Mouse (Mus musculus): ENCODE measurements around the gene Tmem220. TPM values are rescaled to one million over a fixed set of nuclear protein-coding genes. Genes with fewer than 3 reads are reported as not detected.

Tmem220 gene
- polyA plus RNA-seq, 1 experiment from 2014 or later: 0.43 TPM

GRCm38 (mm10) chr11:67077435-67077834 lies 52.5 kb downstream of the Tmem220 start:
- no peak overlapping the region for H3K27ac ChIP-seq
- no peaks in the 10 kb centered on the region for H3K9me3 ChIP-seq (replicated peaks)
- no peaks in the 10 kb centered on the region for H3K36me3 ChIP-seq
- ATAC-seq (ENCODE audit: low FRiP score): no peak
- WGBS: 51% methylated on average over 3 of the region's 3 CpGs
- H3K9ac ChIP-seq: no peak overlapping the region
- no peak overlapping the region for H3K4me3 ChIP-seq
- H3K4me2 ChIP-seq (replicated peaks): no peak overlapping the region
- H3K27me3 ChIP-seq: 0 out of 2 replicates have a peak, but pooled peaks cover 10% of the 10 kb centered on the region
- peaks cover 28% of the 10 kb centered on the region for H3K4me1 ChIP-seq

DNA sequence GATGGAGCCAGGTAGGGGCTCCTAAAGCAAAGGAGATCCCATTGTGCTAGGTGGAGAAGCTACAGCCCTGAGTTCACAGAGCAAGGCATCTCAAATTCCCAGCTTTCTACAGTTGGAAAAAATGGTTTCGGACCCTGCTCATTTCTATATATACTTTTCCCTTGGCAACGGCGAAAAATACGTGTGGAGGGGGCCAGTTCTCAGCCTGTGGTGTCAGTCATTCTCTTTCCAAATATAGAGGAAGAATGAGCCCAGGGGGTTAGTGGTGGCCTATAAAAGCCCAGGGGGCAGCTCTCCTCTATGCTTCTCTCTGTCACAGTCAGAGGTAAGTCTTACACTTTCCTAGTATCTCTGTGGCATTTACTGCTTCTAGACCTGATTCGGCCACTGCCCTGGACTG lies 53.0 kb downstream of the Tmem220 start, which contains the start of gene Myh3:
TSS of gene Myh3 (plus strand) at position 301 of the 400 bp plus-strand sequence.
- Histone ChIP-seq H3K9ac (no peak within 1 kb of the TSS), H3K4me1 (peaks cover 28% of the 10 kb centered on the region), H3K4me3 (no peak within 1 kb of the TSS), H3K9me3 (replicated peaks) (no peaks in the 10 kb centered on the region), H3K4me2 (replicated peaks) (no peak within 1 kb of the TSS), H3K27ac (no peak within 1 kb of the TSS), H3K27me3 (0 out of 2 replicates have a peak, but pooled peaks cover 11% of the 10 kb centered on the region), H3K36me3 (no peaks in the 10 kb centered on the region)
- no peak for ATAC-seq (ENCODE audit: low FRiP score)
- 89% methylated on average over 5 of the region's 5 CpGs for WGBS

DNA sequence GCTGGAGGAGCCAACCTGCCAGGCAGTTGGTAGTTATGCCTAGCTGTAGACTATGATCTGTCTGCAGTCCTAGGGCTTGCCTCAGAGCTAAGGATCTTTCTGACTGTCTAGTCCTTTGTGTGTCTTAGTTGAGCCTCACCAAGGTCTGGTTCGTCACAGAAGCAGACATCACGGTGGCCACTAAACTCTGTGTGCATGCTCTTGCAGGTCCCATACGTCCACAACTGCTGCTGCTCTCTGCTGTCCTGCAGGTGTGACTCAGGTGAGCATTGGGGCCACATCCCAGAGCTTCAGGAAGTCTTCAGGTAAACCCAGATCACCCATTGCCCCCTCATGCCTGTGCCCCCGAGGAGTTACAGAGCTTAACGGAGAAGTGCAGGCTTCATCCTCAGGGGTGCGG lies 53.9 kb downstream of the Tmem220 start:
- no peak for ATAC-seq (ENCODE audit: low FRiP score)
- WGBS: 88% methylated on average over 6 of the region's 6 CpGs

GRCm38 (mm10) chr11:67079740-67080139 lies 54.8 kb downstream of the Tmem220 start:
- Histone ChIP-seq H3K36me3 (no peaks in the 10 kb centered on the region), H3K27me3 (peaks cover 24% of the 10 kb centered on the region), H3K4me1 (peaks cover 28% of the 10 kb centered on the region), H3K9me3 (replicated peaks) (no peaks in the 10 kb centered on the region), H3K4me3 (no peak overlapping the region), H3K27ac (peak overlapping the region; percentile 66), H3K9ac (no peak overlapping the region), H3K4me2 (replicated peaks) (peak overlapping the region; percentile 3; the same call in 1 of the 2 replicates)
- no peak for ATAC-seq (ENCODE audit: low FRiP score)
- 54% methylated on average over 11 of the region's 11 CpGs for WGBS

More for the DNA sequence above, 53.9 kb downstream of the Tmem220 start:
- Histone ChIP-seq H3K36me3 (no peaks in the 10 kb centered on the region), H3K4me2 (replicated peaks) (no peak overlapping the region), H3K27ac (no peak overlapping the region), H3K27me3 (peaks cover 16% of the 10 kb centered on the region), H3K9me3 (replicated peaks) (no peaks in the 10 kb centered on the region), H3K4me3 (no peak overlapping the region), H3K4me1 (peaks cover 28% of the 10 kb centered on the region), H3K9ac (no peak overlapping the region)

GRCm38 (mm10) chr11:67080168-67080567 lies 55.2 kb downstream of the Tmem220 start:
- H3K27ac ChIP-seq: peak overlapping the region; percentile 66
- peak; percentile 32 for ATAC-seq (ENCODE audit: low FRiP score)
- H3K4me3 ChIP-seq: no peak overlapping the region
- peak overlapping the region; percentile 3; the same call in 1 of the 2 replicates for H3K4me2 ChIP-seq (replicated peaks)
- no peaks in the 10 kb centered on the region for H3K9me3 ChIP-seq (replicated peaks)
- no peaks in the 10 kb centered on the region for H3K36me3 ChIP-seq
- WGBS: 4% methylated on average over 3 of the region's 3 CpGs
- H3K27me3 ChIP-seq: peaks cover 28% of the 10 kb centered on the region
- no peak overlapping the region for H3K9ac ChIP-seq
- H3K4me1 ChIP-seq: peaks cover 25% of the 10 kb centered on the region

GRCm38 (mm10) chr11:67081125-67081649 lies 56.2 kb downstream of the Tmem220 start:
- Histone ChIP-seq H3K4me2 (replicated peaks) (peak overlapping the region; percentile 25), H3K27me3 (peaks cover 30% of the 10 kb centered on the region), H3K9ac (no peak overlapping the region), H3K27ac (no peak overlapping the region), H3K36me3 (no peaks in the 10 kb centered on the region), H3K9me3 (replicated peaks) (no peaks in the 10 kb centered on the region), H3K4me3 (no peak overlapping the region), H3K4me1 (peaks cover 24% of the 10 kb centered on the region)
- WGBS: 7% methylated on average over 9 of the region's 11 CpGs
- ATAC-seq (ENCODE audit: low FRiP score): peak; percentile 72

GRCm38 (mm10) chr11:67082188-67082587 lies 57.2 kb downstream of the Tmem220 start:
- H3K27me3 ChIP-seq: peaks cover 30% of the 10 kb centered on the region
- H3K36me3 ChIP-seq: no peaks in the 10 kb centered on the region
- H3K9ac ChIP-seq: no peak overlapping the region
- peaks cover 24% of the 10 kb centered on the region for H3K4me1 ChIP-seq
- H3K4me2 ChIP-seq (replicated peaks): no peak overlapping the region
- no peak overlapping the region for H3K4me3 ChIP-seq
- 91% methylated on average over 7 of the region's 7 CpGs for WGBS
- H3K9me3 ChIP-seq (replicated peaks): no peaks in the 10 kb centered on the region
- ATAC-seq (ENCODE audit: low FRiP score): no peak
- no peak overlapping the region for H3K27ac ChIP-seq

DNA sequence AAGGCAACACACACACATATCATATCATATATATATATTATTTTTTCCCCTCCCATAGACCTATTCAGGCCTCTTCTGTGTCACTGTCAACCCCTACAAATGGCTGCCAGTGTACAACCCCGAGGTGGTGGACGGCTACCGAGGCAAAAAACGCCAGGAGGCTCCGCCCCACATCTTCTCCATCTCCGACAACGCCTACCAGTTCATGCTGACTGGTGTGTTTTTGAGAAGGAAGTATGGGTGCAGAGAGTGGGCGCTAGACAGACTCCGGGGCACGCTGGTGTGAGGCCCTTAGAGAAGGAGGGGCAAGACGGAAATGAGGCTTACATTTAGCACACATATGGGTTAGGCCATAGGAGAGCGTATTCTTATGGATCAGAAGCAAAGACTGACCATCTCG lies 57.8 kb downstream of the Tmem220 start:
- H3K4me1 ChIP-seq: peaks cover 23% of the 10 kb centered on the region
- WGBS: 88% methylated on average over 13 of the region's 13 CpGs
- no peaks in the 10 kb centered on the region for H3K36me3 ChIP-seq

GRCm38 (mm10) chr11:67083239-67083638 lies 58.3 kb downstream of the Tmem220 start:
- H3K36me3 ChIP-seq: no peaks in the 10 kb centered on the region
- H3K27me3 ChIP-seq: peaks cover 30% of the 10 kb centered on the region
- WGBS: 68% methylated on average over 6 of the region's 6 CpGs
- H3K4me2 ChIP-seq (replicated peaks): no peak overlapping the region
- H3K27ac ChIP-seq: no peak overlapping the region
- ATAC-seq (ENCODE audit: low FRiP score): no peak
- H3K4me3 ChIP-seq: no peak overlapping the region
- H3K4me1 ChIP-seq: peaks cover 19% of the 10 kb centered on the region; the same call in 1 of the 2 replicates
- no peak overlapping the region for H3K9ac ChIP-seq
- H3K9me3 ChIP-seq (replicated peaks): no peaks in the 10 kb centered on the region

More for the DNA sequence above, 57.8 kb downstream of the Tmem220 start:
- Histone ChIP-seq H3K9ac (no peak overlapping the region), H3K9me3 (replicated peaks) (no peaks in the 10 kb centered on the region), H3K27ac (no peak overlapping the region), H3K4me3 (no peak overlapping the region), H3K4me2 (replicated peaks) (no peak overlapping the region), H3K27me3 (peaks cover 30% of the 10 kb centered on the region)
- no peak for ATAC-seq (ENCODE audit: low FRiP score)

DNA sequence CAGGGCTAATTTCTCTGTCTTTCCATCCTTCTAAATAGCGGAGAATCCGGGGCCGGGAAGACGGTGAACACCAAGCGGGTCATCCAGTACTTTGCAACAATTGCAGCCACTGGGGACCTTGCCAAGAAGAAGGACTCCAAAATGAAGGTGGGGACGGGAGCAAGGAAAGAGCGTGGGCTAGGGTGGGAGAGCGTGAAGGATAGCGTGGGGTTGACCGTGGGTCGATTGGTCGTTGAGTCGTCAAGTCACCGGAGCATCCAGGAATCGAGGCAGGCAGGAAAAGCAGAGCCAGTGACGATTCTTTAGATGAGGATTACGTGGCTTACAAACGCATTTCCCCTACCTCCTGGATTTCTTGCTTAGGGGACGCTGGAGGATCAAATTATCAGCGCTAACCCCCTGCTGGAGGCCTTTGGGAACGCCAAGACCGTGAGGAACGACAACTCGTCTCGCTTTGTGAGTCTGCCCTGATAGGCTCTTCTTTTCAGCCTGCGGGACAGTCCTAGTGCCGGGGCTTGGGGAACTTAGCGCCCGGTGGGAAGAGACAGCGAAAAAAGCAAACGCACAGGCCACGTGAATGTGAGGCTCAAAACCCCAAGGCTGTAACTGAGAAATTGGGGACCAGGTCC lies 58.9 kb downstream of the Tmem220 start:
- no peaks in the 10 kb centered on the region for H3K9me3 ChIP-seq (replicated peaks)
- no peak overlapping the region for H3K4me2 ChIP-seq (replicated peaks)
- 37% methylated on average over 32 of the region's 32 CpGs for WGBS
- H3K27ac ChIP-seq: no peak overlapping the region
- peaks cover 30% of the 10 kb centered on the region for H3K27me3 ChIP-seq
- H3K9ac ChIP-seq: no peak overlapping the region
- peaks cover 17% of the 10 kb centered on the region; the same call in 1 of the 2 replicates for H3K4me1 ChIP-seq
- ATAC-seq (ENCODE audit: low FRiP score): no peak
- no peak overlapping the region for H3K4me3 ChIP-seq
- no peaks in the 10 kb centered on the region for H3K36me3 ChIP-seq

Measured in hindbrain, embryonic 12.5 days (tissue).